17 mouse cellular contexts compared by ENCODE assay signal in genomic region chr4:102521434-102521833, GRCm38 (mm10).
"Had no signal": no experiment of that assay in that cellular context is flagged by ENCODE, and none has a peak within 500 bp of the region (broad histone marks: within the 10 kb centered on the region; RNA-seq: fewer than 3 reads in every experiment).

No protein-coding gene starts in this region.

- H3K4me2 ChIP-seq: lung, embryonic 15.5 days; midbrain, embryonic 11.5 days; midbrain, embryonic 13.5 days; midbrain, embryonic 15.5 days; neural tube, embryonic 13.5 days; stomach, embryonic 15.5 days had no signal

- ATAC-seq: lung, postnatal 0 days; midbrain, embryonic 13.5 days; midbrain, embryonic 15.5 days had no signal

- H3K4me3 ChIP-seq: lung, embryonic 15.5 days; megakaryocyte, embryonic 14.5 days; midbrain, embryonic 13.5 days; midbrain, embryonic 15.5 days; neural tube, embryonic 13.5 days; stomach, embryonic 15.5 days had no signal

- H3K27ac ChIP-seq: lung, embryonic 15.5 days; macrophage; midbrain, embryonic 13.5 days; midbrain, embryonic 15.5 days; neural tube, embryonic 13.5 days; stomach, embryonic 15.5 days; stomach, postnatal 0 days had no signal

- H3K9ac ChIP-seq: lung, embryonic 15.5 days; midbrain, embryonic 13.5 days; midbrain, embryonic 15.5 days; neural tube, embryonic 13.5 days; stomach, embryonic 15.5 days had no signal

- H3K27me3 ChIP-seq: lung, embryonic 15.5 days; megakaryocyte, embryonic 14.5 days; midbrain, embryonic 13.5 days; midbrain, embryonic 15.5 days; neural tube, embryonic 13.5 days; stomach, embryonic 15.5 days had no signal

- H3K36me3 ChIP-seq: lung, embryonic 15.5 days; midbrain, embryonic 13.5 days; midbrain, embryonic 15.5 days; neural tube, embryonic 13.5 days; stomach, embryonic 15.5 days had no signal

- H3K9me3 ChIP-seq: lung, embryonic 15.5 days; megakaryocyte, embryonic 14.5 days; midbrain, embryonic 13.5 days; midbrain, embryonic 15.5 days; neural tube, embryonic 13.5 days; stomach, embryonic 15.5 days had no signal

- H3K4me1 ChIP-seq: midbrain, embryonic 13.5 days; midbrain, embryonic 15.5 days; stomach, embryonic 15.5 days had no signal

- DNase-seq: lung, adult 18-20 months; lung, postnatal 14 days; lung, postnatal 36 days; right cerebral cortex, postnatal 14 days; thymus, adult 2 months; thymus, postnatal 25 days; thymus, postnatal 4 days had no signal
